Mouse (Mus musculus) C2C12 (cell line): ENCODE data around the gene Tssk6.

Experiments used
- CTCF ChIP-seq: IDR thresholded peaks from one replicate; pipeline ENCODE4 v1.5.1; 2011; ENCODE audit not compliant: control insufficient read depth, insufficient read depth, insufficient read length
- MAX ChIP-seq: IDR thresholded peaks from one replicate; pipeline ENCODE4 v1.6.1; 2011; ENCODE audit warnings: mild to moderate bottlenecking, control low read depth
- MYOD1 ChIP-seq: IDR thresholded peaks from one replicate; pipeline ENCODE4 v1.6.1; 2011; ENCODE audit warnings: low read depth; ENCODE audit not compliant: control insufficient read depth, insufficient read length
- MYOG ChIP-seq: IDR thresholded peaks from one replicate; pipeline ENCODE4 v1.6.1; 2011; ENCODE audit not compliant: control insufficient read depth, insufficient read length; ENCODE audit errors: extremely low read depth
- USF1 ChIP-seq: IDR thresholded peaks from one replicate; pipeline ENCODE4 v1.6.1; 2011; ENCODE audit warnings: low read depth, mild to moderate bottlenecking, control low read depth, moderate library complexity

GRCm38 (mm10) chr8:69907106-69907505 is 5.1 kb downstream of the Tssk6 start:
- TF ChIP-seq CTCF: no peak
- TF ChIP-seq MYOG: no peak
- no peak for TF ChIP-seq MAX
- TF ChIP-seq USF1: no peak
- no peak for TF ChIP-seq MYOD1
